Mouse (Mus musculus) urinary bladder, postnatal 25 days (tissue): Measurements from ENCODE around the gene Glis2.
"Not testable (repeated sequence)": the region's sequence is repeated elsewhere in the genome, so short reads cannot be mapped to it uniquely, and the experiment has no call there.

Experiments
- DNase-seq: peaks from one replicate; pipeline ENCODE4 v3.0.0; 2022; ENCODE audit warnings: low spot score

The Glis2 gene

GRCm38 (mm10) chr16:4593971-4594813 is at the start of gene Glis2:
Gene Glis2, plus strand, starts transcription at chr16:4594713.
- peak; percentile 49 for DNase-seq

- DNase-seq, result no peak
These were observed 49.7 kb upstream of the Glis2 start for GRCm38 (mm10) chr16:4544845-4545244.

- no peak for DNase-seq
These were observed 47.7 kb upstream of the Glis2 start for GRCm38 (mm10) chr16:4546838-4547237.

GRCm38 (mm10) chr16:4547611-4548010 is 46.9 kb upstream of the Glis2 start:
- no peak for DNase-seq

GRCm38 (mm10) chr16:4548953-4549688 is 45.4 kb upstream of the Glis2 start:
- DNase-seq, result no peak

- peak; percentile 60 for DNase-seq
These were observed 43.5 kb upstream of the Glis2 start for GRCm38 (mm10) chr16:4551056-4551455.

- no peak for DNase-seq
These were observed 42.6 kb upstream of the Glis2 start for GRCm38 (mm10) chr16:4551885-4552284.

- DNase-seq, result no peak
These were observed 41.5 kb upstream of the Glis2 start for GRCm38 (mm10) chr16:4552829-4553550.

- no peak for DNase-seq
These were observed 39.0 kb upstream of the Glis2 start for GRCm38 (mm10) chr16:4555555-4555954.

- DNase-seq, result no peak
These were observed 37.4 kb upstream of the Glis2 start for GRCm38 (mm10) chr16:4557085-4557484.

- peak; percentile 62 for DNase-seq
These were observed 36.6 kb upstream of the Glis2 start for GRCm38 (mm10) chr16:4557949-4558348.

- peak; percentile 77 for DNase-seq
These were observed 36.0 kb upstream of the Glis2 start for GRCm38 (mm10) chr16:4558384-4558979.

- peak; percentile 58 for DNase-seq
These were observed 35.4 kb upstream of the Glis2 start for GRCm38 (mm10) chr16:4558980-4559631.

- DNase-seq, result peak; percentile 69
These were observed 34.8 kb upstream of the Glis2 start, which contains the start of gene Tfap4 for GRCm38 (mm10) chr16:4559715-4560144. Gene Tfap4, minus strand, starts transcription at chr16:4559854.

- peak; percentile 70 for DNase-seq
These were observed 34.2 kb upstream of the Glis2 start for GRCm38 (mm10) chr16:4560145-4560952.

GRCm38 (mm10) chr16:4567912-4568311 is 26.6 kb upstream of the Glis2 start:
- peak; percentile 88 for DNase-seq

GRCm38 (mm10) chr16:4570737-4571136 is 23.8 kb upstream of the Glis2 start:
- no peak for DNase-seq

GRCm38 (mm10) chr16:4576038-4576437 is 18.5 kb upstream of the Glis2 start:
- DNase-seq, result no peak

- no peak for DNase-seq
These were observed 17.6 kb upstream of the Glis2 start for GRCm38 (mm10) chr16:4576873-4577272.

GRCm38 (mm10) chr16:4578630-4579029 is 15.9 kb upstream of the Glis2 start:
- DNase-seq, result no peak

GRCm38 (mm10) chr16:4581179-4581578 is 13.3 kb upstream of the Glis2 start:
- not testable (repeated sequence) for DNase-seq
